Mouse (Mus musculus): ENCODE measurements around the gene Kcnk10. TPM values are rescaled to one million over a fixed set of nuclear protein-coding genes. Genes with fewer than 3 reads are reported as not detected.

Kcnk10 gene
- polyA plus RNA-seq, 1 experiment from 2014 or later: 0.74 TPM

DNA sequence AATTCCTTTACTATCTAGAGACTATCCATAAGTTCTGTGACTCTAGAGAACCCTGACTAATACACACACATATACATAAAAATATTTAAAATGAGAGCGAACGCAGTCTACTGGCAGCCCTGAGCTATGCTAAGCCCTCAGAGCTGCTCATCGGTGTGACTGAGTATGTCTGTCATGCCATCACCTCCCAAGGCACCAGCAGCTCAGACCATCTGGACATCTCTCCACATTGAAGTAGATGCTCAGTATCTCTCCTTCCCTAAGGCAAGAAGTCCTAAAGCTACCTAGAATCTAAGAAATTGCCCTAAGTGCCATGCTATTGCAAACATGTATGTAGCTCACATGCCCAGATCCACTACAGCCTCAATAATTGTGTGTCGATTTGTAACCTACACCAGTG lies 110.3 kb downstream of the Kcnk10 start:
- WGBS: 92% methylated on average over 4 of the region's 4 CpGs
- ATAC-seq: no peak
- no peak overlapping the region for H3K27ac ChIP-seq (ENCODE audit: low read depth, low read length)
- no peaks in the 10 kb centered on the region for H3K36me3 ChIP-seq (ENCODE audit: control insufficient read depth, insufficient read depth)
- H3K9ac ChIP-seq (ENCODE audit: low read depth, low read length): no peak overlapping the region
- no peak overlapping the region for H3K4me3 ChIP-seq (ENCODE audit: low read depth, low read length)
- H3K27me3 ChIP-seq (replicated peaks; ENCODE audit: control insufficient read depth, insufficient read depth, low read length): no peaks in the 10 kb centered on the region
- no peak overlapping the region for H3K4me2 ChIP-seq (replicated peaks; ENCODE audit: low read depth)
- no peaks in the 10 kb centered on the region for H3K4me1 ChIP-seq (replicated peaks; ENCODE audit: control insufficient read depth, insufficient read depth, low read length)
- no peak for TF ChIP-seq CTCF (IDR thresholded peaks at IDR 0.05; ENCODE audit: low read depth)
- no peaks in the 10 kb centered on the region for H3K9me3 ChIP-seq (ENCODE audit: control insufficient read depth)

DNA sequence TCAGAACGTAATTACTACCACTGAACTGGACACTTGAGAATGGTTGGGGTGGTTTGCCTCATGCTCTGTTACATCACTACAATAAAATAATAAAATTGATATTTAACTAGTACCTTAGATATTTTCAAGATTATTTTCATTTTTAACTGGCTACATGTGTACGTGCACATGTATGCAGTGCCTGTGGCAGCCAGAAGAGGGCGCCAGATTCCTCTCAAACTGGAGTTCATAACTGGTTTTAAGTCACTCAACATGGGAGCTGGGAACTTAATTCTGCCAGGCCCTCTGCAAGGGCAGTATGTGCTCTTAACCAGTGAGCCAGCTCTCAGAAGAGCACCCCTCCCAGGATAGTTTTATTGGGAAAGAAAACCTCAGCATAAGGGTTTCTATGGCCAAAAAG lies 118.2 kb downstream of the Kcnk10 start:
- Histone ChIP-seq H3K4me1 (replicated peaks; ENCODE audit: control insufficient read depth, insufficient read depth, low read length) (no peaks in the 10 kb centered on the region), H3K36me3 (ENCODE audit: control insufficient read depth, insufficient read depth) (no peaks in the 10 kb centered on the region), H3K27me3 (replicated peaks; ENCODE audit: control insufficient read depth, insufficient read depth, low read length) (no peaks in the 10 kb centered on the region), H3K4me3 (ENCODE audit: low read depth, low read length) (no peak overlapping the region), H3K9me3 (ENCODE audit: control insufficient read depth) (no peaks in the 10 kb centered on the region), H3K27ac (ENCODE audit: low read depth, low read length) (no peak overlapping the region), H3K4me2 (replicated peaks; ENCODE audit: low read depth) (no peak overlapping the region), H3K9ac (ENCODE audit: low read depth, low read length) (no peak overlapping the region)
- WGBS: 51% methylated on average over 3 of the region's 3 CpGs
- peak; percentile 47 for TF ChIP-seq CTCF (IDR thresholded peaks at IDR 0.05; ENCODE audit: low read depth)
- no peak for ATAC-seq

DNA sequence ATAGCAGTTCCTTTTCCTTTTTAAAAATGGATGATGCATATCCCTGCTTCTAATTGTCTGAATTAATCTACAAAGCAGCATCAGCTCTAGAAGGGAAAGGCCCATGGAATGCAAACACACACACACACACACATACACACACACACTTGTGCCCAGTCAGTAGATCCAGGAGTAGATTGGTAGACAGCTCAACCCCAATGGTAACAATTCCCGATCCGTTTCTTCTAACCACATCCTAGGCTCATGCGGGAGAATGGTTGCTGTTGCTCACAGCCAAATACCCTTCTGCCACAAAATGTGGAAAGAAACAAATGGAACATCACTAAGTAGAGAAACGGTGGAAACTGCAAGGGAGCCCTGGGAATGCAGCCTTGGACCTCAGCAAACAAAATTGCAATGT lies 119.2 kb downstream of the Kcnk10 start:
- 90% methylated on average over 4 of the region's 4 CpGs for WGBS
- no peaks in the 10 kb centered on the region for H3K9me3 ChIP-seq (ENCODE audit: control insufficient read depth)
- no peak overlapping the region for H3K27ac ChIP-seq (ENCODE audit: low read depth, low read length)
- no peak for ATAC-seq
- no peaks in the 10 kb centered on the region for H3K4me1 ChIP-seq (replicated peaks; ENCODE audit: control insufficient read depth, insufficient read depth, low read length)
- no peak overlapping the region for H3K4me3 ChIP-seq (ENCODE audit: low read depth, low read length)
- no peak overlapping the region for H3K9ac ChIP-seq (ENCODE audit: low read depth, low read length)
- H3K36me3 ChIP-seq (ENCODE audit: control insufficient read depth, insufficient read depth): no peaks in the 10 kb centered on the region
- no peak for TF ChIP-seq CTCF (IDR thresholded peaks at IDR 0.05; ENCODE audit: low read depth)
- H3K27me3 ChIP-seq (replicated peaks; ENCODE audit: control insufficient read depth, insufficient read depth, low read length): no peaks in the 10 kb centered on the region
- H3K4me2 ChIP-seq (replicated peaks; ENCODE audit: low read depth): no peak overlapping the region

DNA sequence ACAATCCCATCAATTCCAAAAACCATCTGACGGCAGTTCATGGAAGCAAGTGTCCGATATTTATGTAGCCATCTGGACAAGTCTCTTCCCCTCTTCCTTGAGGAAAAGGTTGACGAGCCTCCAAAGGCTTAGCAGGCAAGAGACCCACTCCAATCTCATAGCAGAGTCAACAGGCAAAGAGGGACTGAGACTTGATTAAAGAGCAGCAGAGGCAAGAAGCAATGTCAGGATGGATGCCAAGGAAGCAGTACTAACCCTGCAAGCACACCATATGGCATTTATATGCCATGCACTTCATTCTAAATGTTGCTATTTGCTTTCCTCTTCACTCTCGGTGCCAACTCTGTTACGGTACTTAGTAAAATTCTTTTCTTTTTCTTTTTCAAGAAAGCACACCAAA lies 119.6 kb downstream of the Kcnk10 start:
- no peaks in the 10 kb centered on the region for H3K36me3 ChIP-seq (ENCODE audit: control insufficient read depth, insufficient read depth)
- 78% methylated on average over 5 of the region's 5 CpGs for WGBS

DNA sequence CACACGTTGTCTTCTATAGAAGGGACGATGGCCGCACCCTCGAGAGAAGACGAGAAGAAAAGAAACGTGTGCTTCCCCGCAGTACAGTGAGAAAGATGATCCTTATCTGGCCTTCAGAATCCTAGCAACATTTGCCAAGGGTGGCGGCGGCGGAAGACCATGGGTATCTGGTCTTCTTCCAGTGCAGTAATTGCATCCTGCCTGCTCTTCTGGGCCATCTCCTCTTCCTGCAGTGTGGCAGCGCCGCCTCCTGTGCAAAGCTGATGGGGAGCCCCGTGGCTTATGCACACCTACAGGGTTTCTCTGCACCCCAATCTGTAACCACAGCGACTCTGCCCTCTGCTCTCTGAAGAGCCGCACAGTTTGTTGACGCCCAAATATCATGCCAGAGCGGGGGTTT lies 124.9 kb downstream of the Kcnk10 start:
- Histone ChIP-seq H3K27me3 (replicated peaks; ENCODE audit: control insufficient read depth, insufficient read depth, low read length) (no peaks in the 10 kb centered on the region), H3K4me3 (ENCODE audit: low read depth, low read length) (no peak overlapping the region), H3K9ac (ENCODE audit: low read depth, low read length) (no peak overlapping the region), H3K9me3 (ENCODE audit: control insufficient read depth) (no peaks in the 10 kb centered on the region), H3K4me1 (replicated peaks; ENCODE audit: control insufficient read depth, insufficient read depth, low read length) (no peaks in the 10 kb centered on the region), H3K4me2 (replicated peaks; ENCODE audit: low read depth) (no peak overlapping the region), H3K36me3 (ENCODE audit: control insufficient read depth, insufficient read depth) (no peaks in the 10 kb centered on the region), H3K27ac (ENCODE audit: low read depth, low read length) (no peak overlapping the region)
- 79% methylated on average over 17 of the region's 17 CpGs for WGBS
- ATAC-seq: no peak
- TF ChIP-seq CTCF (IDR thresholded peaks at IDR 0.05; ENCODE audit: low read depth): no peak

More for the DNA sequence above, 119.6 kb downstream of the Kcnk10 start:
- H3K4me2 ChIP-seq (replicated peaks; ENCODE audit: low read depth): no peak overlapping the region
- ATAC-seq: no peak
- no peak overlapping the region for H3K4me3 ChIP-seq (ENCODE audit: low read depth, low read length)
- H3K4me1 ChIP-seq (replicated peaks; ENCODE audit: control insufficient read depth, insufficient read depth, low read length): no peaks in the 10 kb centered on the region
- no peak overlapping the region for H3K27ac ChIP-seq (ENCODE audit: low read depth, low read length)
- no peak overlapping the region for H3K9ac ChIP-seq (ENCODE audit: low read depth, low read length)
- no peaks in the 10 kb centered on the region for H3K27me3 ChIP-seq (replicated peaks; ENCODE audit: control insufficient read depth, insufficient read depth, low read length)
- TF ChIP-seq CTCF (IDR thresholded peaks at IDR 0.05; ENCODE audit: low read depth): no peak
- H3K9me3 ChIP-seq (ENCODE audit: control insufficient read depth): no peaks in the 10 kb centered on the region

DNA sequence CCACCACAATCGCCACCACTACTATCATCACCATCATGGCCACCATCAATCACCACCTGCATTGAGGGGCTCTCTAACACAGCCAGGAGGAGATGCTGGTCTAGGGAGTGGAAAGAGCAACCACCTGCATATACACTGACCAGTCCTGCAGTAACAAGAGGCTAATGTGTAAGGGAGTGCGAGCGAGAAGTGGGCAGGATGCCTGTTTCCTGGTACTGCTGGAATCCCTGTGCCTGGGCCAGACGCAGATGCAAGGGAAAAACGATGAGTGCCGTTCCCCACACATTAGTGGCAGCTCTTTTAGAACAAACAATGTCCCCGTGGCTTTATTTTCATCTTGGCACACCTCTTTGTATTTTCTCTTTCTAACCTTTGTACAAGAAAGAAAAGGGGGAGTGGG lies 125.5 kb downstream of the Kcnk10 start:
- H3K36me3 ChIP-seq (ENCODE audit: control insufficient read depth, insufficient read depth): no peaks in the 10 kb centered on the region
- no peak overlapping the region for H3K4me2 ChIP-seq (replicated peaks; ENCODE audit: low read depth)
- WGBS: 80% methylated on average over 7 of the region's 7 CpGs
- no peaks in the 10 kb centered on the region for H3K4me1 ChIP-seq (replicated peaks; ENCODE audit: control insufficient read depth, insufficient read depth, low read length)
- no peaks in the 10 kb centered on the region for H3K27me3 ChIP-seq (replicated peaks; ENCODE audit: control insufficient read depth, insufficient read depth, low read length)
- no peak overlapping the region for H3K4me3 ChIP-seq (ENCODE audit: low read depth, low read length)
- no peak overlapping the region for H3K27ac ChIP-seq (ENCODE audit: low read depth, low read length)
- no peak overlapping the region for H3K9ac ChIP-seq (ENCODE audit: low read depth, low read length)
- no peaks in the 10 kb centered on the region for H3K9me3 ChIP-seq (ENCODE audit: control insufficient read depth)
- no peak for ATAC-seq
- TF ChIP-seq CTCF (IDR thresholded peaks at IDR 0.05; ENCODE audit: low read depth): no peak

DNA sequence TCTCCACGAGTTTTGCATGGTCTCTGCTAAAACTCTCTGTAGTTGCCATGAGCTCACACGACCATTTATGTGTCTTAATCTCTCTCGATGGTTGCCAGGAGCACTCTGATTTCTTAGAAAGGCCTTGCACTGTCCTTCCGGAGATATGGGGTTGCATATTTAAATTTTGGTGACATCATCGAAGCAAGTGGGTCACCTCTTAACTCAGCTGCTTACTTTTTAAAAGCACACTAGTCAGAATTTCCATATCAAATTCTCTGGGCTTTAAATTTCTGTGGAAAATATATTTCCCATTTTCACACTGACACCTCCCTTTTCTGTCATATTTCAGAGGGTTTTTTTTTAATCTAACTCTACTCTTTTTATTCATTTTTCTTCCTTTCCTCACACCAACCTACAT lies 132.5 kb downstream of the Kcnk10 start:
- no peaks in the 10 kb centered on the region for H3K9me3 ChIP-seq (ENCODE audit: control insufficient read depth)
- H3K27me3 ChIP-seq (replicated peaks; ENCODE audit: control insufficient read depth, insufficient read depth, low read length): no peaks in the 10 kb centered on the region
- no peak overlapping the region for H3K4me2 ChIP-seq (replicated peaks; ENCODE audit: low read depth)
- no peak overlapping the region for H3K9ac ChIP-seq (ENCODE audit: low read depth, low read length)
- H3K36me3 ChIP-seq (ENCODE audit: control insufficient read depth, insufficient read depth): no peaks in the 10 kb centered on the region
- H3K4me1 ChIP-seq (replicated peaks; ENCODE audit: control insufficient read depth, insufficient read depth, low read length): no peaks in the 10 kb centered on the region
- 72% methylated on average over 5 of the region's 5 CpGs for WGBS
- TF ChIP-seq CTCF (IDR thresholded peaks at IDR 0.05; ENCODE audit: low read depth): no peak
- H3K27ac ChIP-seq (ENCODE audit: low read depth, low read length): no peak overlapping the region
- no peak for ATAC-seq
- no peak overlapping the region for H3K4me3 ChIP-seq (ENCODE audit: low read depth, low read length)
